Mouse (Mus musculus) lung, postnatal 0 days (tissue): ENCODE data around the gene Npm3. TPM values are rescaled to one million over a fixed set of nuclear protein-coding genes. Genes with fewer than 3 reads are reported as not detected.
A peak's percentile ranks its signal among the peaks of the same experiment; 100 is the strongest.

Source experiments
- ATAC-seq: fragments of 200-750 bp; cut with Nextera tagmentation; 2 replicates; pipeline ENCODE4 v1.8.0; 2017; ENCODE audit warnings: moderate library complexity
- DNase-seq: peaks from one replicate; pipeline ENCODE4 v3.0.0-alpha.2; 2016; ENCODE audit warnings: low spot score
- H3K27ac ChIP-seq: fragments of 300-500 bp; sonication (generic); 2 replicates; pipeline ENCODE4 v1.5.1; 2014; ENCODE audit warnings: antibody characterized with exemption, mild to moderate bottlenecking, low read length, mixed read lengths
- H3K27me3 ChIP-seq: fragments of 300-500 bp; sonication (generic); replicated peaks from 2 replicates; pipeline ENCODE4 v1.6.1; 2014; ENCODE audit warnings: low read length, mixed read lengths; ENCODE audit not compliant: insufficient read depth
- H3K36me3 ChIP-seq: fragments of 300-500 bp; sonication (generic); 2 replicates; pipeline ENCODE4 v1.6.1; 2014; ENCODE audit warnings: low read length, mixed read lengths; ENCODE audit not compliant: insufficient read depth
- H3K4me1 ChIP-seq: fragments of 300-500 bp; sonication (generic); 2 replicates; pipeline ENCODE4 v1.6.1; 2014; ENCODE audit warnings: antibody characterized with exemption, low read depth, low read length, mixed read lengths; ENCODE audit not compliant: insufficient read depth
- H3K4me2 ChIP-seq: fragments of 300-500 bp; sonication (generic); replicated peaks from 2 replicates; pipeline ENCODE4 v1.6.1; 2014; ENCODE audit warnings: low read depth, mild to moderate bottlenecking, low read length, moderate library complexity, mixed read lengths
- H3K4me3 ChIP-seq: fragments of 300-500 bp; sonication (generic); 2 replicates; pipeline ENCODE4 v1.5.1; 2014; ENCODE audit warnings: low read depth, low read length
- H3K9ac ChIP-seq: fragments of 300-500 bp; sonication (generic); replicated peaks from 2 replicates; pipeline ENCODE4 v1.6.1; 2014; ENCODE audit warnings: low read depth, mild to moderate bottlenecking
- H3K9me3 ChIP-seq: fragments of 300-500 bp; sonication (generic); 2 replicates; pipeline ENCODE4 v1.6.1; 2016; ENCODE audit warnings: low read length, mixed read lengths
- CTCF ChIP-seq: IDR thresholded peaks from 2 replicates; pipeline ENCODE4 v1.5.1; 2016; ENCODE audit warnings: antibody characterized with exemption, mild to moderate bottlenecking
- EP300 ChIP-seq: IDR thresholded peaks from 2 replicates; pipeline ENCODE4 v1.6.1; 2016; ENCODE audit warnings: antibody characterized with exemption, mild to moderate bottlenecking, control low read depth
- WGBS: fragments of 180-500 bp; shearing (Covaris S2); extraction: QIAGEN DNeasy Blood & Tissue Kit; methylation state at CpG from one replicate; pipeline ENCODE4 v1.1.7; 2014; 5-methylcytosine and 5-hydroxymethylcytosine counted together
- polyA plus RNA-seq: library from polyadenylated mRNA; unstranded; fragments of >200 nt; fragmentation: Nextera tagmentation; extraction: Ambion mirVana; gene quantifications from 2 replicates; pipeline ENCODE4 v1.2.1, GENCODE M21; 2015

Gene Npm3
- polyA plus RNA-seq, 1 experiment from 2014 or later, result 7.7 TPM

DNA sequence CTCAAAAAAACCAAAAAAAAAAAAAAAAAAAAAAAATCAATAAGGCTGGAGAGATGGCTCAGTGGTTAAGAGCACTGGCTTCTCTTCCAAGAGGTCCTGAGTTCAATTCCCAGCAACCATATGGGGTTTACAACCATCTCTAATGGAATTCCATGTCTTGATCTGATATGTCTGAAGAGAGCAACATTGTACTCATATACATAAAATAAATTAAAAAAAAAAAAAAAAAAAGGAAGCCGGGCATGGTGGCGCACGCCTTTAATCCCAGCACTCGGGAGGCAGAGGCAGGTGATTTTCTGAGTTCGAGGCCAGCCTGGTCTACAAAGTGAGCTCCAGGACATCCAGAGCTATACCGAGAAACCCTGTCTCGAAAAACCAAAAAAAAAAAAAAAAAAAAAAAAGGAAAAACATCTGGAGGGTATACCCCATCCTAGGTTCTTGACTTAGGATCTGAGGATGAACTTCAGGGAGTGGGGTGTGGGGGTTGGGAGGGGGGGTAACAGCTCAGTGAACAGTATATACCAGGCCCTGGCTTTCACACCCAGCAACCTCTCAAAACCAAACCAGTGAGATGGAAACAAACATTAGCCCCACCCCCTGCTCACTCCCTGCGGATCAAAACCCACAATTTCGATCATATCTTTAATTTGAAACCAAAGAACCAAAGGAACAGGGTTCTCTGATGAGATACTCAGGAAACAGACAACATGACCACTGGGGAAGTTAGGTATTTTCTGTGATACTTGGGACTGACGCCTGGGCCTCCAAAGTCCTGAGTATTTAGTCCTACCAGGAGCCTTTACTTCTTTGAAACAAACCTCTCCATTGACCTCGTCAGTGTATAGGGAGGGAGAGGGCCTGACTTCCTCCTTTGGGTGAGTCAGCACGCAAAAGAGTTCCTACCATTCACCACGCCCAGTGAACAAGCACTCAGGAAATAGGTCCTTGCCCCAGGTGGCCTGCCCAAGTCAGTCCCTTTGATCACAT is 40.8 kb upstream of the Npm3 start:
- peak; percentile 84 for ATAC-seq
- no peaks in the 10 kb centered on the region for H3K27me3 ChIP-seq
- peak overlapping the region; percentile 60; the same call in 1 of the 2 replicates for H3K27ac ChIP-seq
- no peaks in the 10 kb centered on the region for H3K4me1 ChIP-seq
- peak; percentile 90 for DNase-seq
- no peak overlapping the region for H3K9ac ChIP-seq
- no peaks in the 10 kb centered on the region for H3K36me3 ChIP-seq
- TF ChIP-seq CTCF (no peak), EP300 (peak; percentile 53; the same call in 1 of the 2 replicates)
- H3K4me2 ChIP-seq, result no peak overlapping the region
- H3K4me3 ChIP-seq, result no peak overlapping the region
- WGBS, result 66% methylated on average over 13 of the region's 13 CpGs
- no peaks in the 10 kb centered on the region for H3K9me3 ChIP-seq

GRCm38 (mm10) chr19:45789365-45789764 is 40.0 kb upstream of the Npm3 start:
- Histone ChIP-seq H3K4me3 (no peak overlapping the region), H3K4me1 (no peaks in the 10 kb centered on the region), H3K4me2 (no peak overlapping the region), H3K9me3 (no peaks in the 10 kb centered on the region), H3K36me3 (no peaks in the 10 kb centered on the region), H3K27ac (no peak overlapping the region), H3K27me3 (no peaks in the 10 kb centered on the region), H3K9ac (no peak overlapping the region)
- WGBS, result 81% methylated on average over 7 of the region's 7 CpGs
- DNase-seq (no peak), ATAC-seq (no peak)
- TF ChIP-seq EP300 (no peak), CTCF (no peak)

DNA sequence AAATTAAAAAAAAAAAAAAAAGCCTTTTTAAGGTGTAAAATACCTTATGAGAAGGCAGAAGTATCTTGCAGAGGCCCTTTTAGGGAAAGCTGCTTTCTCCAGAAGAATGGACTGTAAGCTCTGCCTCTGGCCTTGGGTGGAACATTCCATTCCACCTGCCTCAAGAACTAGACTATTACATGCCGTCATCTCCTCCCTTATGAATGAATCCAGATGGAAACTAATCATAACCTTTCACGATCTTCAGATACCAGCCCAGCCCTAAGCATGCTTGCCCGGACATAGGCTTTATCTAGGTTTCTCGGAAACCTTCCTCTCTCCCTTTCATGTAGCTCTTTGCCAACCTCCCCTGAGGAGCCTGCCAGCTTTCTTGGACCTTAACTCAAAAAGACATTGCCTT is 38.9 kb upstream of the Npm3 start:
- DNase-seq, result no peak
- H3K9ac ChIP-seq, result no peak overlapping the region
- no peak for ATAC-seq
- WGBS, result 76% methylated on average over 4 of the region's 4 CpGs
- no peak overlapping the region for H3K4me3 ChIP-seq
- no peaks in the 10 kb centered on the region; the same call in 1 of the 2 replicates for H3K4me1 ChIP-seq
- no peak overlapping the region for H3K27ac ChIP-seq
- no peaks in the 10 kb centered on the region for H3K36me3 ChIP-seq
- H3K9me3 ChIP-seq, result no peaks in the 10 kb centered on the region
- H3K27me3 ChIP-seq, result no peaks in the 10 kb centered on the region
- TF ChIP-seq EP300, result peak; percentile 25; the same call in 1 of the 2 replicates
- no peak for TF ChIP-seq CTCF
- H3K4me2 ChIP-seq, result no peak overlapping the region

DNA sequence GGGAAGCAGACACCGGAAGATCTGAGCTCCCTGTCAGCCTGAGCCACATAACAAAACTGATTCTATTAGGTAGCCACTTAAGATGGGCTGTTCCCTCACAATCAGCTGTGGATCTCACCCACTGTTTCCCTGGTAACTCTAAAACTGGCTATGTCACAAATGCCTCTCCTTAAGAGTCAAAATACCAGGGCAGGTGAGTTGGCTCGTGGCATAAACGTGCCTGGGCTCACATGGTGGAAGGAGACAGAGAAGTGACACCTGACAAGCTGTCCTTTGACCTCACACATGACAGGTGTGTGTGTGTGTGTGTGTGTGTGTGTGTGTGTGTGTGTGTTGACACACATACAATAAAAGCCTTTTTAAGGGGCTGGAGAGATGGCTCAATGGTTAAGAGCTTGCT is 38.1 kb upstream of the Npm3 start:
- H3K27me3 ChIP-seq, result no peaks in the 10 kb centered on the region
- TF ChIP-seq EP300 (no peak), CTCF (no peak)
- no peak overlapping the region for H3K9ac ChIP-seq
- H3K36me3 ChIP-seq, result no peaks in the 10 kb centered on the region
- peak; percentile 67 for DNase-seq
- H3K4me2 ChIP-seq, result no peak overlapping the region
- ATAC-seq, result no peak
- H3K4me1 ChIP-seq, result no peaks in the 10 kb centered on the region; the same call in 1 of the 2 replicates
- H3K4me3 ChIP-seq, result no peak overlapping the region
- H3K9me3 ChIP-seq, result no peaks in the 10 kb centered on the region
- H3K27ac ChIP-seq, result no peak overlapping the region
- WGBS, result 47% methylated on average over 3 of the region's 3 CpGs

DNA sequence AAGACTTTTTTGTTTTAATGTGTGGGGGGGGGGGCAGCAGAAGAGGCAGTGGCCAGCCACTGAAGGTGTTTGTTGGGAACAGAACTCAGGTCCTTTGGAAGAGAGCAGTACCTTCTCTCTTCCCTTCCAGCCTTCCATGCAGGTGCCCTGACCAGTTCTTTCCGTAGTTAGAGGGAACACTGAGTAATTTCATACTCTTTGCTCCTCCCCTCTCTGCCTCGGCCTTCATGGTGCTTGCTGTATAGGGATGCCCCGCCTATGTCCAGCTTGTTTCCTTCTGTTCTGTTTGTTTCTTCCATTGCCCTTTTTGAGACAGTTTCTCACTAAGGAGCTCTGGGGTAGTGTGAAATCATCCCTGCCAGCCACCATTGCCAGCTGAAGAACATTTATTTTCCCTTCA is 36.1 kb upstream of the Npm3 start:
- no peak for TF ChIP-seq EP300
- 41% methylated on average over 3 of the region's 3 CpGs for WGBS
- H3K9ac ChIP-seq, result no peak overlapping the region

DNA sequence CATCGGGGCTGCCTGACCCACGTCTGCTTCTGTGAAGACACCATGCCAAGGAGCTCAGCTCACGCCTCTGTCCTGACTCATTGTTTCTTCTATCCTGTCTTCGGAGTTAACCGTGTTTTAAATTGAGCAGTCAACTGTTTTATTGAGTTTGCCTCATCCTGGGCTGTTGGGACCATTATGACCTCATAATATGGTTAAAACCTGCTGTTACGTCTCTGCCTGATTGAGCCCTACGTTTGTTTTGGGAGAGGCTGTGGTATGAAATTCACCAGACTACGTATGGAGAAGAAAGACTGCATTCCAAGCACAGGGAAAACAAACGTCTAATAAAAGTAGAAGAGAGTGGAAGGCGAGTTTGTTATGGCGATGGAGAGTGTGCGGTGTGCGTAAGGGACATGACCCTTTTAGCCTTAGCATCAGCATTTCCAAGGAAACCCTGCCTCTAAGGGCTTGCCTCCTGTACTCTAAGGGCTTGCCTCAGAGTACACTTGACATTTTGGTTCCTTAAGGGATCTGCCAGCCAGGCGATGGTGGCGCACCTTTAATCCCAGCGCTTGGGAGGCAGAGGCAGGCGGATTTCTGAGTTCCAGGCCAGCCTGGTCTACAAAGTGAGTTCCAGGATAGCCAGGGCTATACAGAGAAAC is 34.7 kb upstream of the Npm3 start:
- TF ChIP-seq EP300, result 0 out of 2 replicates have a peak, but pooled peaks have one; percentile 40
- TF ChIP-seq CTCF, result no peak
- Histone ChIP-seq H3K4me3 (peak overlapping the region; percentile 100; the same call in 1 of the 2 replicates), H3K4me1 (peaks cover 11% of the 10 kb centered on the region), H3K27ac (peak overlapping the region; percentile 99), H3K36me3 (no peaks in the 10 kb centered on the region), H3K4me2 (peak overlapping the region; percentile 56), H3K9me3 (no peaks in the 10 kb centered on the region), H3K27me3 (no peaks in the 10 kb centered on the region), H3K9ac (no peak overlapping the region)
- peak; percentile 2; the same call in 1 of the 2 replicates for ATAC-seq
- peak; percentile 73 for DNase-seq
- WGBS, result 26% methylated on average over 17 of the region's 17 CpGs

More for the DNA sequence above, 36.1 kb upstream of the Npm3 start:
- Histone ChIP-seq H3K4me1 (peaks cover 9% of the 10 kb centered on the region), H3K36me3 (no peaks in the 10 kb centered on the region), H3K27ac (no peak overlapping the region), H3K9me3 (no peaks in the 10 kb centered on the region), H3K4me3 (no peak overlapping the region), H3K4me2 (no peak overlapping the region), H3K27me3 (no peaks in the 10 kb centered on the region)
- no peak for DNase-seq
- no peak for ATAC-seq
